ENCODE assay signal across 14 mouse cellular contexts in genomic region chr3:149404691-149405090, GRCm38 (mm10).
"Had no signal": no experiment of that assay in that cellular context is flagged by ENCODE, and none has a peak within 500 bp of the region (broad histone marks: within the 10 kb centered on the region; RNA-seq: fewer than 3 reads in every experiment).

No protein-coding gene starts in this region.

- DNase-seq: kidney, postnatal 36 days; layer of hippocampus, adult 9-11 months; layer of hippocampus, postnatal 36 days; lung, embryonic 14.5 days; lung, postnatal 10 days; lung, postnatal 4 days; thymus, postnatal 36 days had no signal

- H3K36me3 ChIP-seq: limb, embryonic 15.5 days; liver, embryonic 12.5 days; midbrain, embryonic 10.5 days; midbrain, embryonic 15.5 days; neural tube, embryonic 12.5 days had no signal

- H3K9ac ChIP-seq: limb, embryonic 15.5 days; liver, embryonic 12.5 days; lung, embryonic 14.5 days; midbrain, embryonic 15.5 days; neural tube, embryonic 12.5 days had no signal

- ATAC-seq: liver, embryonic 12.5 days; midbrain, embryonic 15.5 days had no signal

- H3K4me1 ChIP-seq: liver, embryonic 12.5 days; midbrain, embryonic 15.5 days had no signal

- H3K27me3 ChIP-seq: limb, embryonic 15.5 days; liver, embryonic 12.5 days; midbrain, embryonic 15.5 days; neural tube, embryonic 12.5 days had no signal

- H3K27ac ChIP-seq: kidney, postnatal 0 days; limb, embryonic 15.5 days; liver, embryonic 12.5 days; midbrain, embryonic 10.5 days; midbrain, embryonic 15.5 days; neural tube, embryonic 12.5 days; stomach, postnatal 0 days had no signal

- H3K4me3 ChIP-seq: limb, embryonic 15.5 days; liver, embryonic 12.5 days; midbrain, embryonic 10.5 days; midbrain, embryonic 15.5 days; neural tube, embryonic 12.5 days had no signal

- H3K4me2 ChIP-seq: limb, embryonic 15.5 days; liver, embryonic 12.5 days; lung, embryonic 14.5 days; midbrain, embryonic 15.5 days; neural tube, embryonic 12.5 days had no signal

- H3K9me3 ChIP-seq: limb, embryonic 15.5 days; liver, embryonic 12.5 days; midbrain, embryonic 10.5 days; midbrain, embryonic 15.5 days; neural tube, embryonic 12.5 days had no signal
